Mouse (Mus musculus): ENCODE measurements around the gene Rad52. TPM values are rescaled to one million over a fixed set of nuclear protein-coding genes. Genes with fewer than 3 reads are reported as not detected.

The Rad52 gene
- 10 to 100 TPM; 12.8 to 19.8 TPM for total RNA-seq (2021)
- long read RNA-seq, experiment 1, partial matches to known transcripts, result 1 of 12 reads
- long read RNA-seq, experiment 1, other reads (novel, unspliced or antisense), result 9 of 12 reads
- long read RNA-seq, experiment 2, partial matches to known transcripts, result 2 of 8 reads
- long read RNA-seq, experiment 2, other reads (novel, unspliced or antisense), result 4 of 8 reads

DNA sequence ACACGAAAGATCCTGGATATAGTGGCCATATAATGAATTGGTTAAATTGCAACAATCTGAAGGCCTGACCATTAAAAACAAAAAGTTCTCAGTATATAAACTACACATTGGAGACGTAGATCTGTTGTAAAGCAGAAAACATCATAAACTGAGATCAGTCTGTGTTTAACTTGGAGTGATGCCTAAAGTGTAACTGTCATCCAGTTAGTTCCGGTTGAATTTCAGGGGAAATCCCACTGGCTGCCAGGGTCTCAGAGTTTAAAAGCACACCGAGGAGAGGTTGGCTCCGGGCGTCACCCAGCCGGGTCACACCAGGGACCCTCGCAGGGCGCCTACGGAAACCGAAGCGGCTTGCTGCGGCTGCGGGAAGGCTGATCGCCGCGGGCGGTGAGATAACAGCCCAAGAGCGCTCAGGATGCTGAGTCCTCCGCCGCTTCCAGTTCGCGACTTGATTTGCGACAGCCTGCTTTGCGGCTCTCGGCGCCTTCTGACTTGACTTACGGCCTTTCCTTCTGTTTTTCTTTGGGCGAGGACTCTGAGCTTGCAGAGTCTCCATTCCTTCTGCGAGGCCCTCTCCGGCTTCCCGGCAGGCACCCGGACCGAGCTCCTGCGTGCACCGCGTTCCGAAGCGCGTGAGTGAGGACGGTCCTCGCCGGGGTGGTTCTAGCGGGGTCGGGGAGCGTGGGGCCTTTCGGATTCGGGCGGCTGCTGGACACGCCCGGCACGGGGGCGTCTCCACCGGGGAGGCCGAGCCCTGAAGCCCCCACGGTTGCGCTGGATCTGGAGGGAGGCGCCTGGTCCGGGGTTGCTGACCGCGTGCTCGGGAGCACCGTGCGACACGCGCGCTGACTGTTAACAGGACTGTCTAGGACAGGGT is at the start of gene Rad52:
Gene Rad52 (plus strand): TSS at position 495 of the 877 bp plus-strand sequence.
- peak; percentile 86 to 87 for DNase-seq

DNA sequence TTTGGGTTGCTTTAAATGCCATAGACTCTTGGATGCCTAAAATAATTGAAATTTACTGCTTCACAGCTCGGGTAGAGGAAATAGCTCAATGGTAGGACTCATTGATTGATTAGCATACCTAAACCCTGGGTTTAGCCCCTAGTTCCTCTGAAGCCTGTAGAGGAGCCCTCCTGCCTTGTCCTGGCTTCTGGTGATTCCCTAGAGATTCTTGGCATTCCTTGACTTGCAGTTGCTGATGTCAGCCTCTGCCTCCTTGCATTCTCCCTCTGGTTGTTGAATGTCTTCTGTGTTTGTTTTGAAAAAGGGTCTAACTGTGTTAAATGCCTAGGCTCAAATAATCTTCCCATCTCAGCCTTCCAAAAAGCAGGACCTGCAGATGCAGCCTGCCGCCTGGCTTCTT is 48.3 kb upstream of the Rad52 start:
- DNase-seq, result no peak

DNA sequence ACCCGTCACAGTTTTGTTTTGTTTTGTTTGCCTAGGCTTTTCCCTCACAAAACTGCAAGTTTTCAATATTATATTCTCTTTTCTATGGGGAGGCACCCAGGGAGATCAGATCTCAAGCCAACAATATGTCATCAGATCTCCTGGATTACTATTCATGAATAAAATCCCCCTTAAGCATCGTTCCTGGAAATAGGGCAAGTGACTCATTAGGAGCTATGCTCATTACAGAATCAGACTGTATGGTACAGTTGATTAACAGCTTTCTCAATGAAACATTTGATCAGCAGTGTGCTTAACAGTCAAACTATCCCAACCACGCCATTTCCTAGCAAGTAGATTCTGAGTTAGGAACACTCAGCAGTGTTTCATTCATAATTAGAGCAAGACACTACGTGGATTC is 47.0 kb upstream of the Rad52 start:
- no peak for DNase-seq

GRCm38 (mm10) chr6:119860236-119860635 is 42.3 kb upstream of the Rad52 start:
- no peak for DNase-seq

- no peak for DNase-seq
Measured at GRCm38 (mm10) chr6:119861519-119861918, 41.0 kb upstream of the Rad52 start.

- peak; percentile 64 to 67 for DNase-seq
Measured at GRCm38 (mm10) chr6:119864341-119865034, 38.0 kb upstream of the Rad52 start.

GRCm38 (mm10) chr6:119883151-119883550 is 19.3 kb upstream of the Rad52 start:
- peak in 1 of 2 experiments; percentile 8 for DNase-seq

GRCm38 (mm10) chr6:119892711-119893110 is 9.8 kb upstream of the Rad52 start:
- no peak for DNase-seq

DNA sequence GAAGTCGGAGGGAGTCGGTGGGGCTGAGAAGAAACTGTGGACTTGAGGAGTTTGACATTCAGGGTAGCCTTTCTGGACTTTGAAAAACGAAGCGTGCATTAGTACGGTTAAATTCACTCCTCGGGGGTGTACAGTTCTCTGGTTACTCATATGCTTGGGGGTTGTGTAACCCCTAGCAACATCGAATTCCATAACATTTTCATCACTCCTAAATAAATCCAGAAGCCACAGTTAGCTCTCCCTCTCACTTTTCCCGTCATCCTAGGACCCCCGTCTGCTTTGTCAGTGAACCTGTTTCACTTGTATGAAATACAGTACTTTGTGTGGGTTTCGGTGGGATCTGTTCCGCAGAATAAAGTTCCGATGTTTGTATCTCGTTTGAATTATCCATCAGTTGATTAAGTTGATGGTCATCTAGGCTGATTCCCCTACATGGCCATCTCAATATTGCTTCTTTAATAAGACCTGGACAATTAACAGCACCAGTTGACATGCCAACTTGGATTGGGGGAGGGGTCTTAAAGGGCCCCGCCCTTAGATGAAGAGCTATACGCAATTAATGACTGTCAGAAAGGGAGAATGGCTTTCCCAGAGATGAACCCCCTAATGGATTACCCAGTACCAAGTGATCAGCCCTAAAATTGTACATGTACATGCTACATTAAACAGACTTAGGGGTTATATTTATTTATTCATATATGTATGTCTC is 737 bp downstream of the Rad52 start:
- DNase-seq, result no peak

DNA sequence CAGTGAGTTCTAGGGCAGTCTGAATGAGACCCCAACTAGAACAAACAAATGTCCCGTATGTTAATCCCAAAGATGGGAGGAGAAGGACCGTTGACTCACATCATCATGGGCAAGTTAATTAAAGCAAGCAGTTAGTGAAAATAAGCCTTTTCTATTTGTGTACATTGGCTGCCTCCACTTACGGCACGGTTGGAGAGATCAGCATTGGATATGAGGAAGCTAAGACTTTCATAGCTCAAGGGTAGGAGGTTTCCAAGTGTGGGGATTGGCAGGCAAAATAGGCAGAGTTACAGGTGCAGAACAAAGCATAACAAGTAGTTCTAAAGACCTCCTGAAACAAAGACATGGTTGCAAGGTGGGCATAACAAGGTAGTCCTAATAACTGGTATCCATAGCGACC is 3.0 kb downstream of the Rad52 start:
- no peak for DNase-seq

DNA sequence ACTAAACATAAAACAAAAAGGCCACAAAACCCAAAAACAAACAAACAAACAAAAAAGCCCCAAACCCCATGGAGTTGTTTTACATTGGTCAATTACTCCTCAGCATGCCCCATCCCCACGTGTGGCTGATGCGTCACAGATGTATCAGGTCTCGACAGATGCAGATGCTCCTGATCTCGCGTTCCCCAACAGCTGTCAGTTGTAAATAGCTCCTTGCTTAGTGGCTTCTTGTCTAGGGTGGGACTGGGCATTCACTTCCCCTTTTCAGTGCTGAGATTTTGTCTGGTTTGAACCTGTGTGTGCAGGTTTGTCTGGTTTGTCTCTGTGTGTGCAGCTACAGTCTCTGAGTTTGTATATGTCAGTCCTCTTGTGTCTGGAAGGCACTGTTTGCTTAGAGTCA is 9.5 kb downstream of the Rad52 start:
- DNase-seq, result no peak

GRCm38 (mm10) chr6:119915710-119916109 is 13.2 kb downstream of the Rad52 start:
- DNase-seq, result no peak

DNA sequence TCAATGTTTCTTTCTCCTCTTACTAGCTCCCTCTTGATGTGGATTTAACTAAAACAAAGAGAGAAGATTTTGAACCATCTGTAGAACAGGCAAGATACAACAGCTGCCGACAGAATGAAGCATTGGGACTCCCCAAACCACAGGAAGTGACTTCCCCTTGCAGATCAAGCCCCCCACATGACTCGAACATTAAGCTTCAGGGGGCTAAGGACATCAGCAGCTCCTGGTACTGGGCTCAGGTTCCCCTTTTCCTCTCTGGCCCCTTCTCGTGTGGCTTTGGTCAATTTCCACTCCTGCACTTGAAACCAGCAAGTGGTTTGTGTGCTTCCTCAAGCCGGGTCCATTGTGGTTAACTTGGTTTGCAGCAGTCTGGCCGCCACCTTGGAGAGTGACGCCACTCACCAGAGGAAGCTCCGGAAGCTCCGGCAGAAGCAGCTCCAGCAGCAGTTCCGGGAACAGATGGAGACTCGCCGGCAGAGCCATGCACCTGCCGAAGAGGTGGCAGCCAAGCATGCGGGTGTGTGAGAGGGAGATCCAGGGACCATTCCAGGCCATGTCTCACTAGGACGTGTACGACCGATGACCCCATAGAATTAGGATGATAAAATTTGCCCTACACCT is 16.2 kb downstream of the Rad52 start:
- no peak for DNase-seq

DNA sequence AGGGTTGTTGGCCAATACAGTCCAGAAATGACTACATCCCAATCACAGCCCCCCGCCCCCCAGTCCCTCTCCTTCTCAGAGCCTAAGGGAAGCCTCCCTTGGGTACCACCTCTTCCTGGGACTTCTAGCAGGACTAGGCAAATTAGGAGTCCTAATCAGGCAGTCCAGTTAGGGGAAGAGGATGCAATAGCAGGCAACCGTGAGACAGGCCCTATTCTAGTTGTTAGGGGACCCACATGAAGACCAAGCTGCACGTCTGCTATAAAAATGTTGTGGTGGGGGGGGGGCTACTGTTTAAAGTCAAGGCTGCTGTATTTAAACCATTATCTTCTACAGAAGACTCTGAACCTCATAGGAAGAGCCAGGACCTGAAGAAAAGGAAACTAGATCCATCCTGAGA is 19.6 kb downstream of the Rad52 start:
- no peak for DNase-seq

- DNase-seq, result peak in 1 of 2 experiments; percentile 27
Measured at GRCm38 (mm10) chr6:119922544-119922943, 20.0 kb downstream of the Rad52 start.

GRCm38 (mm10) chr6:119924235-119925005 is 21.9 kb downstream of the Rad52 start:
- DNase-seq, result peak in 1 of 2 experiments; percentile 12

Other genes starting within 250 kb of the Rad52 start
- gene Erc1, start 54.5 kb upstream of the Rad52 start, total RNA-seq (2021), result 10 to 100 TPM; 18.6 to 19.2 TPM
- 100 to 1,000 TPM; 170 to 212 TPM for gene Wnk1, start 136.0 kb downstream of the Rad52 start, total RNA-seq (2021)
- not detected for gene Ninj2, start 190.7 kb downstream of the Rad52 start, total RNA-seq (2021)

All from adrenal gland, postnatal 36 days (tissue).